Mouse (Mus musculus): Measurements from ENCODE around the gene Gm16253. TPM values are rescaled to one million over a fixed set of nuclear protein-coding genes. Genes with fewer than 3 reads are reported as not detected.

Gm16253 gene
- polyA plus RNA-seq, 1 experiment from 2014 or later, result 1.9 TPM

- ATAC-seq (ENCODE audit: insufficient number of reproducible peaks, insufficient read depth, low FRiP score, low read depth), result no peak
- Histone ChIP-seq H3K4me2 (replicated peaks; ENCODE audit: low read depth, low read length) (no peak overlapping the region; the same call in 1 of the 2 replicates), H3K4me3 (ENCODE audit: low read depth, low read length) (no peak overlapping the region), H3K27ac (ENCODE audit: low read length) (peak overlapping the region; percentile 84), H3K4me1 (ENCODE audit: control insufficient read depth, insufficient read depth, low read length) (peaks cover 19% of the 10 kb centered on the region), H3K36me3 (ENCODE audit: control insufficient read depth, insufficient read depth, low read length) (no peaks in the 10 kb centered on the region), H3K27me3 (ENCODE audit: control insufficient read depth, insufficient read depth, low read length) (no peaks in the 10 kb centered on the region), H3K9ac (replicated peaks; ENCODE audit: low read depth, low read length) (no peak overlapping the region), H3K9me3 (ENCODE audit: control insufficient read depth, low read depth, low read length) (no peaks in the 10 kb centered on the region)
- WGBS, result 87% methylated on average over 8 of the region's 8 CpGs
Observed at GRCm38 (mm10) chr3:96575272-96575984, 1.4 kb upstream of the Gm16253 start.

- H3K36me3 ChIP-seq (ENCODE audit: control insufficient read depth, insufficient read depth, low read length), result no peaks in the 10 kb centered on the region
- WGBS, result 34% methylated on average over 14 of the region's 14 CpGs
- H3K9me3 ChIP-seq (ENCODE audit: control insufficient read depth, low read depth, low read length), result no peaks in the 10 kb centered on the region
- no peaks in the 10 kb centered on the region for H3K27me3 ChIP-seq (ENCODE audit: control insufficient read depth, insufficient read depth, low read length)
- peak overlapping the region; percentile 84 for H3K27ac ChIP-seq (ENCODE audit: low read length)
- no peak overlapping the region; the same call in 1 of the 2 replicates for H3K4me3 ChIP-seq (ENCODE audit: low read depth, low read length)
- no peak overlapping the region for H3K9ac ChIP-seq (replicated peaks; ENCODE audit: low read depth, low read length)
- peak; percentile 16; the same call in 1 of the 2 replicates for ATAC-seq (ENCODE audit: insufficient number of reproducible peaks, insufficient read depth, low FRiP score, low read depth)
- peaks cover 20% of the 10 kb centered on the region for H3K4me1 ChIP-seq (ENCODE audit: control insufficient read depth, insufficient read depth, low read length)
- peak overlapping the region; percentile 32 for H3K4me2 ChIP-seq (replicated peaks; ENCODE audit: low read depth, low read length)
Observed at GRCm38 (mm10) chr3:96576005-96576658, 652 bp upstream of the Gm16253 start.

- Histone ChIP-seq H3K27me3 (ENCODE audit: control insufficient read depth, insufficient read depth, low read length) (no peaks in the 10 kb centered on the region), H3K9me3 (ENCODE audit: control insufficient read depth, low read depth, low read length) (no peaks in the 10 kb centered on the region), H3K4me2 (replicated peaks; ENCODE audit: low read depth, low read length) (no peak overlapping the region; the same call in 1 of the 2 replicates), H3K9ac (replicated peaks; ENCODE audit: low read depth, low read length) (no peak overlapping the region), H3K4me3 (ENCODE audit: low read depth, low read length) (no peak overlapping the region), H3K27ac (ENCODE audit: low read length) (peak overlapping the region; percentile 84), H3K4me1 (ENCODE audit: control insufficient read depth, insufficient read depth, low read length) (peaks cover 20% of the 10 kb centered on the region), H3K36me3 (ENCODE audit: control insufficient read depth, insufficient read depth, low read length) (no peaks in the 10 kb centered on the region)
- no peak for ATAC-seq (ENCODE audit: insufficient number of reproducible peaks, insufficient read depth, low FRiP score, low read depth)
- 66% methylated on average over 4 of the region's 4 CpGs for WGBS
Observed at GRCm38 (mm10) chr3:96577566-96577965, 782 bp downstream of the Gm16253 start.

GRCm38 (mm10) chr3:96578561-96579238 is 1.9 kb downstream of the Gm16253 start:
- H3K27me3 ChIP-seq (ENCODE audit: control insufficient read depth, insufficient read depth, low read length), result no peaks in the 10 kb centered on the region
- H3K4me1 ChIP-seq (ENCODE audit: control insufficient read depth, insufficient read depth, low read length), result peaks cover 20% of the 10 kb centered on the region
- no peak for ATAC-seq (ENCODE audit: insufficient number of reproducible peaks, insufficient read depth, low FRiP score, low read depth)
- no peak overlapping the region for H3K4me2 ChIP-seq (replicated peaks; ENCODE audit: low read depth, low read length)
- H3K4me3 ChIP-seq (ENCODE audit: low read depth, low read length), result no peak overlapping the region
- no peak overlapping the region for H3K9ac ChIP-seq (replicated peaks; ENCODE audit: low read depth, low read length)
- H3K9me3 ChIP-seq (ENCODE audit: control insufficient read depth, low read depth, low read length), result no peaks in the 10 kb centered on the region
- no peak overlapping the region for H3K27ac ChIP-seq (ENCODE audit: low read length)
- WGBS, result 84% methylated on average over 12 of the region's 12 CpGs
- H3K36me3 ChIP-seq (ENCODE audit: control insufficient read depth, insufficient read depth, low read length), result no peaks in the 10 kb centered on the region

GRCm38 (mm10) chr3:96579239-96579750 is 2.5 kb downstream of the Gm16253 start:
- 74% methylated on average over 4 of the region's 4 CpGs for WGBS

GRCm38 (mm10) chr3:96579885-96580454 is 3.2 kb downstream of the Gm16253 start:
- Histone ChIP-seq H3K27ac (ENCODE audit: low read length) (no peak overlapping the region), H3K4me3 (ENCODE audit: low read depth, low read length) (0 out of 2 replicates have a peak overlapping the region, but pooled peaks have one; percentile 11), H3K4me2 (replicated peaks; ENCODE audit: low read depth, low read length) (peak overlapping the region; percentile 37), H3K36me3 (ENCODE audit: control insufficient read depth, insufficient read depth, low read length) (no peaks in the 10 kb centered on the region), H3K27me3 (ENCODE audit: control insufficient read depth, insufficient read depth, low read length) (no peaks in the 10 kb centered on the region), H3K4me1 (ENCODE audit: control insufficient read depth, insufficient read depth, low read length) (peaks cover 20% of the 10 kb centered on the region), H3K9ac (replicated peaks; ENCODE audit: low read depth, low read length) (no peak overlapping the region), H3K9me3 (ENCODE audit: control insufficient read depth, low read depth, low read length) (no peaks in the 10 kb centered on the region)
- peak; percentile 51 for ATAC-seq (ENCODE audit: insufficient number of reproducible peaks, insufficient read depth, low FRiP score, low read depth)
- 14% methylated on average over 16 of the region's 16 CpGs for WGBS

More at GRCm38 (mm10) chr3:96579239-96579750, 2.5 kb downstream of the Gm16253 start:
- Histone ChIP-seq H3K4me1 (ENCODE audit: control insufficient read depth, insufficient read depth, low read length) (peaks cover 20% of the 10 kb centered on the region), H3K4me2 (replicated peaks; ENCODE audit: low read depth, low read length) (no peak overlapping the region), H3K4me3 (ENCODE audit: low read depth, low read length) (no peak overlapping the region), H3K9me3 (ENCODE audit: control insufficient read depth, low read depth, low read length) (no peaks in the 10 kb centered on the region), H3K27ac (ENCODE audit: low read length) (no peak overlapping the region), H3K36me3 (ENCODE audit: control insufficient read depth, insufficient read depth, low read length) (no peaks in the 10 kb centered on the region), H3K27me3 (ENCODE audit: control insufficient read depth, insufficient read depth, low read length) (no peaks in the 10 kb centered on the region), H3K9ac (replicated peaks; ENCODE audit: low read depth, low read length) (no peak overlapping the region)
- no peak for ATAC-seq (ENCODE audit: insufficient number of reproducible peaks, insufficient read depth, low FRiP score, low read depth)

GRCm38 (mm10) chr3:96581141-96581540 is 4.4 kb downstream of the Gm16253 start:
- 53% methylated on average over 6 of the region's 6 CpGs for WGBS
- ATAC-seq (ENCODE audit: insufficient number of reproducible peaks, insufficient read depth, low FRiP score, low read depth), result no peak
- no peak overlapping the region for H3K9ac ChIP-seq (replicated peaks; ENCODE audit: low read depth, low read length)
- H3K36me3 ChIP-seq (ENCODE audit: control insufficient read depth, insufficient read depth, low read length), result no peaks in the 10 kb centered on the region
- H3K4me3 ChIP-seq (ENCODE audit: low read depth, low read length), result no peak overlapping the region
- no peaks in the 10 kb centered on the region for H3K27me3 ChIP-seq (ENCODE audit: control insufficient read depth, insufficient read depth, low read length)
- H3K9me3 ChIP-seq (ENCODE audit: control insufficient read depth, low read depth, low read length), result no peaks in the 10 kb centered on the region
- H3K27ac ChIP-seq (ENCODE audit: low read length), result no peak overlapping the region
- no peak overlapping the region for H3K4me2 ChIP-seq (replicated peaks; ENCODE audit: low read depth, low read length)
- peaks cover 15% of the 10 kb centered on the region for H3K4me1 ChIP-seq (ENCODE audit: control insufficient read depth, insufficient read depth, low read length)
